Mouse (Mus musculus) granulocyte monocyte progenitor cell, adult 5-6 weeks (primary cell): ENCODE data around the gene Hdgfl2. TPM values are rescaled to one million over a fixed set of nuclear protein-coding genes. Genes with fewer than 3 reads are reported as not detected.

Experiments used
- ATAC-seq: replicated peaks from 2 replicates; pipeline ENCODE4 v1.8.0; 2016; ENCODE audit warnings: mild to moderate bottlenecking, moderate TSS enrichment, inconsistent platforms; ENCODE audit not compliant: poor library complexity, severe bottlenecking
- total RNA-seq, 2 experiments: library from RNA; stranded (forward) in 1 of 2; stranded (reverse) in 1 of 2; fragments of 200-712, 200-1000 nt in 1 of 2; fragments of >200 nt in 1 of 2; fragmentation: Nextera tagmentation in 1 of 2; gene quantifications; 2 replicates each; pipeline ENCODE4 v1.2.3; 2014 to 2017

Gene Hdgfl2
- total RNA-seq (2014; fragmentation: Nextera tagmentation): 70.7 and 83.3 TPM in 2 replicates
- 65.1 and 77.6 TPM in 2 replicates for total RNA-seq (2017)

DNA sequence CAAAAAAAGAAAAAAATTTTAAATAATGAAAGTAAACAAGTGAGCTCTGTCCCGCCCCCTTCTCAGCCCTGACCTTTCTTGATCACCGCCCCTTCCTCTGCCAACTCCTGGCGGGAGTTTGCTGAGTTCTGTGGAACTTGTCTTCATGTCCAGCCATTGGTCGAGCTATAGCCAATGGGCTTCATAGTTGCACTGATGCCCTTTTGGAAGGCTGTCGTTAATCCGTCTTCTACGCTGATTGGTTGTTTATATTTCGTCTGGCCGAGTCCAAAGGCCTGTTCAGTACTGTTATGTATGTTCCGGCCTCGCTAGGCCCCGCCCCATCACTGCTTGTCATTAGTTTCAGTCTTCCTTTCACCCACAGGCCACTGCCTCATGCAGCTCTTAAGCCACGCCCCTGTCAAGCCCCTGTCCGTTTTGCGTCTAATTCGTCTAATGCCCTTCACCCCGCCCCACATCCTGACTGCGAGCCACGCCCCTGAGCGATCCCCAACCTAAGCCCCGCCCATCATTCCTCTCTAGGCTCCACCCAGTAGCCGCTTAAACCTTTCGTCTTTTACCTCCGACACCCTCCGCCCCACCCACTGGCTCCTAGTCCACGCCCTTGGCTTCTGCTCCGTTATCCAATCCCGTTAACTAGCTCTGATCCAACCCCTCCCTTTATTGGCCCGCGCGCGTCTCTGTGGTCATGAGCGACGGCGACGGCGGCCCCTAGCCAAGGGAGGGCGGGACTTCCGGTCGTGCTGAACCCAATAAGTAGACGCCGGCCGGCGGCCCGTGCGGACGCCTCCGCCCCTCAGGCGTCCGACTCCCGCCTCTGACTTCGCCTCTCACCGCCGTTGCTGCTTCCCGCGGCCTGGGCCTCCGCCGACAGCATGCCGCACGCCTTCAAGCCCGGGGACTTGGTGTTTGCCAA, at the start of gene Hdgfl2:
Gene Hdgfl2 (plus strand): TSS at position 755 of the 916 bp plus-strand sequence.
- ATAC-seq: peak; percentile 65

DNA sequence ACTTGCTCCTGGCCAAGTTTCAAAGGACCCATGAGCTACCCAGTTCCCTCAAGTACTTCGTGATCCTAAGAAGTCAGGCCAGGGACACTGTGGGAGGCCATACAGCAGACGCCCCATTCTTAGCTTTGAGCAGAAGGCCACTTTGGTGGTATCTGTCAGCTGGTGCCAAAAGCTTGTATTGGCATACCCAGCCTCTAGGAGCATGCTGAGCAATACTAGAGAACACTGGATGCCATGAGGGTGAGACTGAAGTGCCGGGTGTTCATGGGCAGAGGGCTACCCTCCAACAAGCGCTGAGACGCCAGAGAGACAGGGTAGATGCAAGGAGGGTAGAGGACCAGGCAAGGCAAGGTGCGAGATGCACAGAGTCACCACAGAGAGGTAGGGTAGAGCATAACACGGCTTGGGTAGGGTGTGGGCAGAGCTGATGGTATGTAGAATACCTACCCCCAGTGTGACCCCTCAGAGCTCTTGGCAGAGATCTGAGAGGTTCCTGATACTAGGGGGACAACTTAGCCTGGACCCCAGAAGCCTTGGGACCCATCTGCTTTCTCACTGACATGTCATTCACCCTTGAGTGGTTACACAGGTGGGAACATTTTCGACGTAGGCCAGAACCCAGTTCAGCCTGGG, 49.1 kb upstream of the Hdgfl2 start:
- ATAC-seq: no peak

DNA sequence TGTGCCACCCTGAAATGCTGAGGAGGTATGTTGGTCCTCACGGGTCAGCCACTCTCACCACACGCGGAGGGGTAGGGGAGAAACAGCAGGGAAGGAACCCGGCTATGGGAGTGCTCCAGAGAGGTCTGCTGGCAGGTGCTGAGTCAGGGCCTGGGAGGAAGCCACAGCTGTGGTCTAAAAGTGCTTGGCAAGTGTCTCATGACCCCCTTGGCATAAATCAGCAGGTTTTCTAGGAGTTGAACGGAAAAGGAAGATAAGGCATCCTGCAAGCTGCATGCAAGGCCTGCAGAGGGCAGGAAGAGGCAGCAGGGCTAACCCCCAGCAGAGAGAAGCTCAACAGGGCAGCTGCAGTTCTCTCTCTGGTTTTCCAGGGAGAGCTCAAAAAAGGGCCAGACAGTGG, 48.5 kb upstream of the Hdgfl2 start:
- ATAC-seq: peak; percentile 75

DNA sequence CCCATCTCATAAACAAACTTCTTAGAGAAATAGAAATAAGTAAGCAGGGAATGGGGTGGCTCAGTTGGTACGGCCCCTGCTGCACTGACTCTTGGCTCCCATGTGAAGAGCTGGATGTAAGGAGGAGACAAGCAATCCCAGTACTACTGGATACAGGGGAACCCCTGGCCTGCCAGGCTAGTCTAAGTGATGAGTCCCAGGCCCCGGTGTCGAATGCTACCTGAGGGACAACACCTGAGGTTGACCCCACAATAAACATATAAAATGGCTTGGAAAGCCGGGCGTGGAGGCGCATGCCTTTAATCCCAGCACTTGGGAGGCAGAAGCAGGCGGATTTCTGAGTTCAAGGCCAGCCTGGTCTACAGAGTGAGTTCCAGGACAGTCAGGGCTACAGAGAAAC, 48.0 kb upstream of the Hdgfl2 start:
- no peak for ATAC-seq

DNA sequence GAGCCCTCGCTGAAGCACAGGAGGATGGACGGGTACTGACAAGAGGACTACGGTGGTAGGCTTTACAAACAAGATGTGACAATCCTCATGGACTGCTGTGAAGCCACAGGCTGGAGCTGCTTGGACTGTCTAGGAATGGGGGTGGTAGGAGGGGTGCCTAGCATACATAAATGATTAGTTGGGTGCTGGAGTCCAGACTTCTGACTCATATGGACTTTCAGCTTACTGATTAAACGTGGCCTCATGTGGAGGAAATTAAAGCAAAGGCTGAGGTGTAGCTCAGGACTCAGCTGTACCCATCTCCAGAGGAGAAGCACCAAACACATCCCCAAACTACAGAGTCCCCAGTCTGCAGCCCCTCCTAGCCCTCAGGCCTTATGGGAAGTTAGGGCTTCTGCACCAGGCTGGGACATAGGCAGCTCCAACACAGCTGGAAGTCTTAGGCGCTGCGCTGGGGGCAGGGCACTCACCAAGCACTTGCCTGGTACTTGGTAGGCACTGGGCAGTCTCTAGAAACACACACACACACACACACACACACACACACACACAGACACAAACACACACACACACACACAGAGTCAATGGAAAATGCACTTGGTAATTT, 47.2 kb upstream of the Hdgfl2 start:
- no peak for ATAC-seq

DNA sequence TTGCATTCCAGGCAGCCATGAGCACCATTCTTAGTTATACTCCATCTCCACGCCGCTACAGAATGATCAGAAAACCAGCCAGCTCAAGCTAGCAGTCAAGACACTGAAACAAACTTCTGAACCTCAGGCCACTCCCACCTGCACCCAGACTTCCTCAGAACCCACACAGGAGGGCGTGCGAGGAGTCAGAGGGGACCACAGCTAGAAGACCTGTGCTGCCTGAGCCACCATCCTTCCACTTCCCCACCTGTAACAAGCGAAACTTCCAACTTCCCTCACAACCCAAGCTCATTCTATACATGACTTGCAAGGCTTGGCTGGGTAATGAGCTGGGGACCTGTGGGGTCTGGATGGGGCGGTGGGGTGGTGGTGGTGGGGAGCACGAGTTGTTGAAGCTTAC, 46.6 kb upstream of the Hdgfl2 start:
- peak; percentile 41 for ATAC-seq

DNA sequence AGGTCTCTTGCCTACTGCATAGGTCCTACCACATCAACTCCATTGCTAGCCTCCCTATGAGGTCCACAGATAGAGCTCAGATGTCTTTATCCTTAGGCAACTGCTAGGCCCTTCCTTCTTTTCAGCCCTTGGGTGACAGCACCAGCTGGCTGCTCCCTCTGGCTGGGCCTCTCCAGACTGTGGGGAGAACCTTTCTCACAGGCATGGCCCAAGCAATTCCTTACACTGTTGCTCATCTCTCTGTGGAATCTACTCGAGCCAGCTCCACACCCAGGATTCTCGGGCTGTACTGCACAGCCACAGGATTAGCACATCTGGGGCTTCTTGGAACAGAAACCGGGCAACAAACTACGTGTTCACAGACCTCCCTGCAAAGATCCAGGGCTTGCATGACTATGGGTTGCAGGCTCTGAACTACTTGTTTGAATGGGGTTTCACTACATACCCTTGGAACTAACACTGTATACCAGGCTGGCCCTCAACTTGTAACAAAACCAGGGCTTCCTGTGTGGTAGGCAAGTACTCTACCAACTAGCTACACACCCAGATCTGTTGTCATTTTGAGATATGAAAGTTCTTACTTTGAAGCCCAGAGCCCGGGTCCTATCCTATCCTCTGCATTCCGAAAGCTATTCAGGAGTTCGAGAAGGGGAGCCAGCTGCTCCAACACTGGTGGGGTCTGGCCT, 45.3 kb upstream of the Hdgfl2 start:
- ATAC-seq: no peak

DNA sequence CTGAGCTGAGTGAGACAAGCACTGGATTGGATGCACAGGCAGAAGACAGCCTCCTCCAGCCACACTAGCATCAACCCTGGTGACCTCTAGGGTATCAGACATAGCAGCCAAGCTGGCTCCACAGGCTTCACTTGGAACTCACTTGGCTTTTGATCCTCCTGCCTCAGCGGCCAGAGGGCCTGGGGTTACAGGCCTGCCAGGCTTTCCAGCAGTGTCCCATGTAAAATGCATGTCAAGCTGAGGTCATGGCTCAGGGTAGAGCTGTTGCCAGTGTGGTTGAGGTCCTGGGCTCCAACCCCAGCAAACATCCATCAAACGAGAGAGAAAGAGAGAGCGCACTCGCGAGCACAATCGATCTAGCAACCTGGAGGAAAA, 44.7 kb upstream of the Hdgfl2 start:
- no peak for ATAC-seq

DNA sequence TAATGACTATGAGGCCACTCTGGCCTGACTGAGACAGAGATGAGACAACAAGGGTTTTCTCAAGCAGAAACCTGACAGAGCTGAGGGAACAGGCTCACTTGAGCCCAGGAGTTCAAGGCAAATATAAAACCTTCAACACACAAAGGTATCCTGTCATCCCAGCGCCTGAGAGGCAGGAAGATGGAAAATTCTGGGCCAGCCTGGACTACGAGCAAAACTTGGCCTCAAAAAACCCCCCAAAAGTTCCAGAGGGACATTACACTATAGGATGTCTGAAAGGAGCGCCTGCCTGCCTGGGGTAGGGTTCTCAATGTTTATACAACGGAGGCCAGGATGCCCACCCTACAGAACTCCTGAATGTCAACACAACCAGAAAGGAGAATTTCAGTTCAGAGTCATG, 44.2 kb upstream of the Hdgfl2 start:
- no peak for ATAC-seq

DNA sequence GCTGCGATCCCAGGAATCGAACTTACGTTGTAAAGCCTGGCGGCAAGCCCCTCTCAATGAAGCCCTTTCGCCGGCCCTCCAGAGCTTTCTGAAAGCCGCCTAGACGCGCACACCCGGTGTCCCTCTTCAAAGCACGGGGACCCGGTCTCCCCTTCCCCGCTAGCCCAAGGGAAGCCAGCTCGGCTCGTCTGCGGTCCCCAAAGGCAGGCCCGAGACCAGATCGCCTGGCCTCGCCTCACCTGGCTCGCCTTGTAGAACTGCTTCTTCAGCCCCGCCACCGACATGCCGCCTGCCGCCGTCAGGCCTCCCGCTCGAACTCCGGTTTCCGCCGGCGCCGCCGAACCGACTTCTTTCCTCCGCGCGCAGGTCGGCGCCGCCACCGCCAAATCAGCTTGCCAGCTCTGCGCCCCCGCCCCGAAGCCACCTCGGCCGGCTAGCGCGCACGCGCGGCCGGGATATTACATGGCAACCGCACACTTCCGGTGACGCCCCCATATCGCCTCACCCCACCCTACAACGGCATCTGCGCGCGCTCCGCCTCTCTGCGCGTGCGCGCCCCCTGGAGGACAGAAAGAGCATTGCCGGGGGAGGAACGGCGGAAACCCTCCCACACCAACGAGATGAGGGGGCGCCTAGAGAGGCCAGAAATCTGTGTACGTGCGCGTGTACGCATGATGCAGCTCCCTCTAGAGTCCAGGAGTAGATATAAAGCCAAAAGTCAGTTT, 43.1 kb upstream of the Hdgfl2 start, which contains the start of gene Sh3gl1:
Gene Sh3gl1 (minus strand): TSS at position 460 of the 725 bp plus-strand sequence.
- peak; percentile 75 for ATAC-seq

DNA sequence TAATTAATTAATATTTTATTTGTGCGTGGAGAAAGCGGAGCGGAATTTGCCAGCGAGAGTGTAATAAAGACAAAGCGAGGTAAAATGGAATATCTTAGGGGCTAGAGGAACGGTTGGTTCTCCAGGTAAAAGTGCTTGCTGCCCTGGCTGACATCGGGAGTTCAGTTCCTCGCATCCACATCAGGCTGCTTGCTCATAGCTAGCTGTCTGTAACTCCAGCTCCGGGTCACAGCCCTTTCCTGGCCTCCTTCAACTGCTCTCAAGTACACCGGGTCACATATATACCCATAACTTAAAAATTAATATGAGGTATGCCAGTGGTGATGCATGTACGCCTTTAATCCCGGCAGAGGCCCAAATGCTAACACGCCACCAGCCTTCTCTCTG, 42.5 kb upstream of the Hdgfl2 start:
- ATAC-seq: no peak

DNA sequence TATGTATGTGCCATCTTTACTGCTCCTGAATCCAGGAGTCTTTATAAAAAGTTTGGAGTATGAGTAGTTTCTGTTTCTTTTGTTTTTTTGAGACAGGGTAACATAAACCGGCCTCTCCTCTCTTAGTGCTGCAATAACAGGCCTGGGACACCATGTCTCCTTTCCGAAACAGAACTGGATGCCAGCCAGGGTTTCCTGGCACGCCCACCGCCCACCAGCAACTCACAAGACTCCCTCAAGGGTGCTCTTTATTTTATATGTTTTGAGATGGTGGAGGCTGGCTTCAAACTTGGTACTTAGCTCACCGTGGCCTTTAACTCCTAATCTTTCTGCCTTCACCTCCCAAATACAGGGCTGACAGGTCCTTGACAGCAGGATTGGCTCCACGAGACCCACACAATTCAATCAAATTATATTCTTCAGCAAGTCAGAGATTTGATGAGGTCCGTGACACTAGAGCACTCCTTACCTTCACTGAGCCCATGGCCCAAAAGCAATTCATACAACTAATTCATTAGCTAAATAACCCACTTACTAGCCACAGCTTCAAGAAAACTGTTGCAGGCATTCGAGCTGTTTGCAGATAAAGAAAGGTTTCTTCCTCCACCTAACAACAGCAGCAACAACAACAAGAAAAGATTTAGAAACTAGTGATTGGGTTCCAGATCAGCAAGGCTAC, 40.7 kb upstream of the Hdgfl2 start:
- no peak for ATAC-seq

DNA sequence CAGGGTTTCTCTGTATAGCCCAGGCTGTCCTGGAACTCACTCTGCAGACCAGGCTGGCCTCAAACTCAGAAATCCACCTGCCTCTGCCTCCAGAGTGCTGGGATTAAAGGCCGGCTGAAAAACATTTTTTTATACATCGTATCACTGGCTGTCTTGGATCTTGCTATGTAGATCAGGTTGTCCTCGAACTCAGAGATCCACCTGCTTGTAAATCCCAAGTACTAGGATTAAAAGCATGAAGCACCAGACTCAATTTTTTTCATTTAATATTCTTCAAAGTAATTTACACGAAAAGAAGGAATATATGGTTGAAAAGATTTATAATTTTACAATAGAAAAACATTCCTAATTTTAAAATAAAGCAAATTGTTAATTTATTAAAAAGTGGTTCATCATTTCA, 40.1 kb upstream of the Hdgfl2 start:
- no peak for ATAC-seq

DNA sequence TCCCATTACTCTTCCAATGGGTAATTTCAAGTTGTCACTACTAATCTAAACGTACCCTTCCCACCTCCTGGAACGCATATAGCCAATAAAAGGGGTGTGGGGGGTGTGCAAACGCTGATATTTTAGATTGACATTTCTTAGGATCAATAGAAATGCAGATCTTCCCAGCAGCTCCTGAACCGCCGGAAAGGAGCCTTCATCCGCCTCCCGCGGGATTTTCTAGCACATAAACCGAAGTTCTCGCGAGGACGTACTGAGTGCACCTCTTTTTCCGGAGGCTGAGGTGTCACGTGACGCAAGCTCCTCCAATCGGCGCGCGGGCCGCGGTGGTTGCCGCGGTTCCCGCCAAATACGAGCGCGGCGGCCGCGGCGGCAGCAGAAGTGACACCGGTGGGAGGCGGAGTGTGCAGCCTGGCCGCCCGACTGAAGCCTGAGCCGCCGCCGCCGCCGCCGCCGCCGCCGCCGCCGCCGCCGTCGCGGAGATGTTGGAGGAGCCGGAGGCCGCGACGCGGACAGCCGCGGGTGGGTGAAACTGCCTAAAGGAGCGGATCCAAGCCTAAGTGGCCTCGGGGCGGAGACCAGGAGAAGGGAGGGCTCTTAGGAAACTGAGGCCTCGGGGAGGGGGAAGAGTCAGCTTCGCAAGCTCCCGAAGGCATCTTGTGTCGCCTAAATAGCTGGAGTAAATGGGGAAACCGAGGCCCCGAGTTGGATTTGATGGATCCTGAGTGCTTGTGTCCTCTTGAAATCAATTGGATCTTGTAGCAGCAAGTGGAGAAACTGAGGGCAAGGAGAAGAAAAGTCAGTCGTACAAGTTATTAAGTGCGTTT, 39.2 kb upstream of the Hdgfl2 start, which contains the start of gene Chaf1a:
Gene Chaf1a (plus strand): TSS at position 410 of the 827 bp plus-strand sequence.
- peak; percentile 71 for ATAC-seq

DNA sequence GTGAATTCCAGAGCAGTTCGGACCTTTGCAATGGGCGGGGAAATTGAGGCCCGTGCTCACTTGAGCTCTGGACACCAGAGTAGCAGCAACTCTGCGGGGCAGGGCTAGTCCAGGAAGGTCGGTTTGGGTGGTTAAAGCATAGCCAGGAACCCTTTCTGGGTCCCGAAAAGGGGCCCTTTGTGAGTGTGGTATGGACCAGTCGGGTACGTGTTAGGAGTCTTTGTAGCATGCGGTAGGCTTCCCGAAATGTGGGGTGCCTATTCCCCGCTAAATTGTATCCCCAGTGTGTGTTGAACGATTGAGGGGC, 38.6 kb upstream of the Hdgfl2 start:
- no peak for ATAC-seq

DNA sequence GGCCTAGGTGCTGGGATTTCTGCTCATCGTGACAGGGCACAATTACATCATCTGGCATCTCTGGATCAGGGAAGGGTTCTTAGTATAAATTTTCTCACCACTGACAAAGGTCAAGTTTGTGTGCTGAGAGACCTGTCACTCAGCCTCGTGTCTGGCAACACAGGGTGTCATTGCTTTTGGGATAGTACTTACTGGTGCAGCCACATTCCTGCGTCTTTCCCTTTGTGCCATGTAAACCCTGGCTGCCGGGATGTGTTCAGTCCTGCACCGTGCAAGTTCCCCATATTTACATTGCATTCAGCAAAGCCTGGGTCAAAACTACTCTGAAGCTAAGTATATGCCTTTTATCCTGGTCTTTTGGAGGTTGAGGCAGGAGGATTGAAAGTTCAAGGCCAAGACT, 28.1 kb upstream of the Hdgfl2 start:
- no peak for ATAC-seq

DNA sequence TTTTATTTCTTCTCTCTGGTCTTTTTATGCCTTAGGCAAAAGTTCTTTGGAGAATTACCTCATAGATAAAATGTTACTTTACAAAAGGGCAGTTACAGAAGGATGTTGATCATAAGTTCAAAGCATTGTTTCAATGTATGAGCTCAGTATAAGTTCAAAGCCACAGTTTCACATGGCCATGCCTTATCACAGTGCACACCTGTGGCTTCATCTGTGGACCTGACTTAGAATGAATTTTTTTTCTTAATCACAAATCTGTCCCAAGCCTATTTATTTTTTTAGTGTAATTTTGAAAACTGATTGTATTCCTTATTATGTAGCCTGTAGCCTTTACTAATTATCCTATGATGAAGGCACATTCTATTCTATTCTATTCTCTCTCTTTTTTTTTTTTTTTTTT, 24.5 kb upstream of the Hdgfl2 start:
- ATAC-seq: no peak

DNA sequence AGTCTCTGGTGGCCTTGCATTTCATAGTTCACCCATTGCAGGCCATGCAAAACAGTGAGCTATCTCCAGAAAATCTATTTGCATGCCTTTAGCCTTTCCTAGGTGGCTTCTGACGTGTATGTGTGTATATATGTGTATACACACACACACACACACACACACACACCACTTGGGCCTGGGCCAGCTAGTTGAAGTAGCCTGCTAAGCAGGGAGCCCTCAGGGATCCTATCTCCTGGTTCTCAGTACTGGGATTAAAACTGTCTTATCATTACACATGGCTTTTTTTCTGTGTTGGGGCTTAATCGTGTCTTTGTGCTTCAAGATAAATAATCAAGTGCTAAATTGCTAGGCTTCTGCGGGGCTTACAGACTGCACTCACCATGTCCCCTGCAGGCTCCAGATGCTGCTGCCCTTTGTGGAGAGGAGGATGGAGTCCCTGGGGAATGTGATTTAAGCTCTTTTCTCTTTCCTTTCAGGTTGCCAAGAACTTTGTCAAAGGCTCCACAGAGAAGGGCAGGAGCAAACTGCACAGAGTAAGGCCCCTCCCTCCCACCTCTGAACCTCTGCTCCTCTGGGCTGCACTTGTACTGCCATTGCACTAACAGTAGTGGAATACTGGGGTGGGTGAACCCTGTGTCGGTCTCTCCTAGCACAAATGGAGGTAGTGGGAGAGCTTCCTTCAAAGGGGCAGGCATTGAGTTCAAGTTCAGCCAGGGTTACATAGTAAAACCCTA, 23.3 kb upstream of the Hdgfl2 start:
- no peak for ATAC-seq
